Mouse (Mus musculus) T-helper 17 cell (primary cell): ENCODE data around the gene Schip1.

Experiments used
- in situ Hi-C, 2 experiments: fragments of 300-600 bp; cut with MboI, MseI; formaldehyde crosslinking; loops; 1 replicate in 1 of 2; 2 replicates in 1 of 2; pipeline ENCODE4 v1.15.1; 2025; ENCODE audit warnings: high pct_unique_total_duplicates in 2 of 2

Gene Schip1

DNA sequence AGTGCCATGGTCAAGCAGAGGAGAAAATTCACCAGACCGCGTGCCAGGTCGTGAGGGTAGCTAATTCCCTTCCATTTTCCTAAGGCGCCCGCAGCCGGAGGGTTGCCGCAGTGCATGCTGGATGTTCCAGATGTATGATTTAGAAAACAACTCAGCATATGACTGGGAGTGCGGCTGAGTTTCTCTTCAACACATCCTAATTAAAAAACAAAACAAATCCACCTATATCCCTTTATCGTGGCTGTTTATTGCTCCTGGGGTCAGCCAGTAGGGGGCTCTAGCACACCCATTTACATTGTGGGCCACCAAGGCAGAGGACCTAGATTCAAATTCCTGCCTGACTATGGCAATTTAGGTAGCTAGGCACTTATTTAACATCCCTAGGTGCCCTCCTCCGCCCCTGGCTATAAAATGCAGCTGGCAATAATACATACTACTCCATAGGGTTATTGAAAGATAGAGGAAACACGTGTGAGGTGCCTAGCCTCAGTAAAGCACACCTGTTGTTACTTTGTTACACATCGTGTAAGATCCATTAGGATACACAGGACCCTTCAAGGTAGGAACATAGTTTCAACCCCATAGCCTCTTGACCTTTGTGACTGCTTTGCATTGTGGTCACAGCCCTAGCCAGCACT is 517.6 kb downstream of the Schip1 start:
- in situ Hi-C loops = no loop called here

DNA sequence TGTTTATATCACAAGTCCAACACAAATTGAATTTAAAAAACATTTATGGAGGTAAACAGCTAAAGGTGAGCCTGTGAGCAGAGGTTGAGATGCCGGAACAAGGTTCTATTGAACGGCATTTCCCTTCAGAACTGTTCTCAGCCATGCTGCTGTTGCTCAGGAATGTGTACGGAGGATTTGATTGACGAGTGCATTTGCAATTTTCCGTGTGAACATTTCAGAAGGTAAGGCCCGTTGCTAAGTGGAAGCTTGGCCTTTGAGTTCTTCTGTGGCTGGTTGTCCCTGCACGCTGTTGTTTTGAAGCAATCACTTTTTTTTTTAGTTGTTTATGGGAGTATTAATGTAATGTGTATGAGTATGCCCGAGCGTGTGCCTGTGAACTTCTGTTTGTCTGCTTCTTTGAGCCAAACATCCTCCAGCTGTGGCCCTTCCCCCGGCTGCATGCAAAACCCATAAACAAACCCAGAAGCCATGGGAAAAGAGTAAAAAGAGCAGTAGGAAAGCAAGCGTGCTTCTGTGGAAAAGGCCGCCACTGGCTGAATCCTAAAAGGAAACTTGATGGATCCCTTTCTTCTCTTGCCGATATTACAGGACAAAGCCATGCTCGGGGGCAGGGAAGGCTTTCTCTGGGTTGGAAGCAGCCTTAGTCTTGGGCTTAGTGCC is 518.6 kb downstream of the Schip1 start:
- in situ Hi-C loops = no loop called here

DNA sequence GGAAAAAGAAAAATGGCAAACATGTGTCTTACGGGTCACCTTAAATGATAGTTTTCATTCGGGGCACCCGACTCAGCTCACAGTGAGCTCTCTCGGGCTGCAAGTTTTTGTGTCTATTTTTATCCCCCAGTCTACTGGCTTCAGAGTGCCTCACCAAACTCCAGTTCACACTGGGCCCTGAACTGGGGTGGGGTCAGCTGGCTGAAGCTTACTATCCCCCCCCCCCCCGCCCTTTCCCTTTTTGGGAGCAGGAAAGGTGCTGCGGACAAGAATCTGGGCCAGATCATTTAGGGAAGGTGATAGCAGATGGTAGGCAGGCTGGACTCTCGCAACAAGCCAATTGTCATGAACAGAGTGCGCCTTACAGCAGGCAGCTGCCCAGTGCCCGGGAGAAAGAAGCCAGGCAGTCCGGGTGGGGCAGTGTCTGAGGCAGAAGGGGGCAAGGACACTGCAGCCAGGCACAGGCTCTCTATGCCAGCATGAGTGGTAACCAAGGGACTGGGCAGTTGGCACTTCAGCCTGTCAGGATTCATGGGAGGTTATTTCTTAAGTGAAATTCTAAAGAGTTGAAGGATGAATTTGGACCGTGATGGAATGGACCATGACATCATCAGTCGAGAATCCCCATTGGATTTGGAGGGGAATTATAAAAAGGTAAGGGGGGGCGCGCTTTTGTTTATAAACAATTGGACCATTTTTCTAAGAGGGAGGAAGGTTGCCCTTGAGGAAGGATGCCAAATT is 519.3 kb downstream of the Schip1 start:
- in situ Hi-C loops = no loop called here

DNA sequence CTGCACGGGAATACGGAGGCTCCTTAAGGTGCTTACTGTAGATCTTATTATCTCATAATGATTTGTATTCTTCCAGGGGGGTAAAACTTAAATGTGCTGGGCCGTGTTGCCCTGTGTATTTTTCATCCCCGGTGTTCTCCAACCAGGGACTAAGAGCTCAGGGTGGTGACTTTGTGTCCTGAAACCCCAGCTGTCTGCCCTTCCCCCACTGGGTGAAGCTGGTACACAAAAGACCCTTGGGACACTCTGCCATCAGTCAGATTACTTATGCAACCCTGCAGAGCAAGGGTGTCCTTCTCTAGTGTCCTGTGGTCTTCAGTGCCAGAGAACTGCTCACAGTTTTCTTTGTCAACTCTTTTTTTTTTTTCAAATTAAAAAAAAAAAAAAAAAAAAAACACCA is 520.6 kb downstream of the Schip1 start:
- in situ Hi-C loops = no loop called here

DNA sequence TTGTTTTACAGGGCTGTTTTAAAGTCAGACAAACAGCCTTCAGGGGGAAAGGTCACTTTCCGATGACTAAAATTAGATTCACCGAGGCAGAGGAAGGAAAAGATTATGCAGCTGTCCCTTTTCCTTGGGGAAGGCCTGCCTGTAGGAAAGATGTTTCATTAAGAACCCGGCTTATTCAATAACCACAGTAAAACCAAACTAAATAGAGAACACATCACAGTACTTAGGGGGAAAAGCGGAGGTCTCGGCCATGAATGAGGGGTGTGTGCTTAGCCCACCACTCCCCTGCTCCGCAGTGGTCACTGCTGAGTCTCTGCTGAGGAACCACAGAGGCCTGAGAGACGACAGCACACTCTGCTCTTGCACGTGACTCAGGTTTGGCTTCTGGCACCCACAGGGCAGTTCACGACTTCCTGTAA is 522.1 kb downstream of the Schip1 start:
- in situ Hi-C loops = no loop called here

DNA sequence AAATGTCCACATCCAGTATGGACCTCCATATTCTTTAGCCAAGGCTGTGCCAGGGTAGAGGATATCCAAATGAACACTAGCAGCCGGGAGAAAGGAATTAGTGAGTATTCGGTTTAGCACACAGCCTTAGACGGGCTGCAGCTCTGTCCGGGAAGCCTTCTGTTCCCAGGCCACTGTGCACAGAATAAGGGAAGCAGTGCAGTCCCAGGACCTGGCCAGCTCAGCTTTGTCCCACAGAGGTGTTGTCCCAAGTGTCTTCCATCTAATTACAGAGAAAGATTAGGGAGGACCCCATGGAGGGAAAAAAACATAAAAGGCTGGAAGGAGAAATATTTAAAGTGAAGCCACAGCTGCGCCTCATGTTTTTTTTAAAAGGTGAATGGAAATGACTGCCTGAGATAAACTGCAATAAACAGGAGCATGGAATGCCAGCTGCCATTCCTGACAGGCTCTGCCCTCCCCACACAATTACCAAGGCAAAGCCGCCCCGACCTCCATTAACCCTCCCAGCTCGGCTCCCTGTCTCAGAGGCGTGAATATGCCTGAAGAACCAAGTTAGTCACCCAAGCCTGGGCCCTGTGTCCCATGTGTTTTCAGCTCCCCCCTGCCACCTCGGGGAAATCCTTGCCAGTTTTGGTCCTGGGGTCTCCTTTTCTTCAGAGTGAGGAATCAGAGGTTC is 523.1 kb downstream of the Schip1 start:
- in situ Hi-C loops = no loop called here

DNA sequence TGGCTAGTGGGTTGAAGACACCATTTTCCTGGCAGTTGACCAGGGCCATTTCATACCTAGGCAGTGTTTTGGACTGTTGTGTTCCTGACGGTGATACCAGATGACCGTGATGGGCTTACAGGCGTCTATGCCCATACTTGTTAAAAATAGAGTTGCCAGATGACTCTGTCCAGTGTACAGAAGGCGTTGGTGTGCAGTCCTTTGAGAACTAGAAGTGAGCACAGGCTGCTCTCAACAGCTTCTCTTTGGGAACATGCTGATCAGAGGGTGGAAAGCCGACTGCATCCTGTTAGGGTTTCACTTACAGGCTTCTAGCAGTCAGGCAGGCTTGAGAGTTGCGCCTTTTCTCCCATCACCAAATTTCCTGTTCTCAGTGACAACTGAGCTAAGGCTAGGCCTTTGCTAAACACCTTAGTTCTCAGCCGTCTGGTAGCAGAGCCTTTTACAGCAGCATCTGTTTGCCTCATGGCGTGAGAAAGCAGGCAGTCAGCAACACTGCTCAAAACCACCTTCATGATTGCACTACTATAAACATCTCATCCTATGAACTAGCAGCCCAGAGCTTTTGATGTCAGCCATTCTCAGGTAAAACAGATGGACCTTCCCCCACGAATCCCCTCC is 524.7 kb downstream of the Schip1 start:
- in situ Hi-C loops = no loop called here

DNA sequence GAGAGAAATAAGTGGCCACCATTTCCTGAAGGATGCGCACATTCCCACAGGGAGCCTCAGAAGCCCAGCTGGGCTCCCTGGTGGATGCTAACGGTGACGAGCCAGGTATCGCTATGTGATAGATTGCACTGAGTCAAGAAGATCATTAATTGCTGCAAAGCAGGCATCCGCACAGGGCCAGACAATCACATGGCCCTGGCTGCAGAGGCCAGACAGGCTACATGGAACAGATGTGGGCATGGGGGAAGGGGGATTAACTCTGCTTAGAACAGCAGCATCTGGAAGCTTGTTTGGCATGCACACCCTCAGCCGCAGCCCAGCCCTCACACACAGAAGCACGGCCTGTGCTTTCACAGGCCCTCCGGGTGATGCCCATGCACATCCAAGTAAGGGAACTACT is 525.8 kb downstream of the Schip1 start:
- in situ Hi-C loops = no loop called here

DNA sequence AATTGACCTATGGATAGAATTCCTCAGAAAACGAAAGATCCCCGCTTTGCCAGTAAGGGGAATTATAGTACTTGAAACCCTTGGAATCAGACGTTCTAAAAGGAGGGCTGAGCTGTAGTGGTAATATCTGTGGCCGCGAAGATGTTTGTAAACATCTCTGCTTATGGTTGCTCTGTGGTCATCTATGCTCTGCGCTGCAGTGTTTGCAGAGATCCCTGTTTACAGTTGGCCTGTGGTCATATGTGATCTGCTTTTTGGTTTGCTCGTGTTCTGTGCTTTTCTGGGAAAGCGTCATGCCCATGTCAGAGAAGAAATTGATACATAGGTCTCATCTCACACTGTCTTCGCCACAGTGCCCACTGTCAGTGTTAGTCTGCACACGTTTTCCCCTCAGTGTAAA is 528.0 kb downstream of the Schip1 start:
- in situ Hi-C loops = no loop called here

DNA sequence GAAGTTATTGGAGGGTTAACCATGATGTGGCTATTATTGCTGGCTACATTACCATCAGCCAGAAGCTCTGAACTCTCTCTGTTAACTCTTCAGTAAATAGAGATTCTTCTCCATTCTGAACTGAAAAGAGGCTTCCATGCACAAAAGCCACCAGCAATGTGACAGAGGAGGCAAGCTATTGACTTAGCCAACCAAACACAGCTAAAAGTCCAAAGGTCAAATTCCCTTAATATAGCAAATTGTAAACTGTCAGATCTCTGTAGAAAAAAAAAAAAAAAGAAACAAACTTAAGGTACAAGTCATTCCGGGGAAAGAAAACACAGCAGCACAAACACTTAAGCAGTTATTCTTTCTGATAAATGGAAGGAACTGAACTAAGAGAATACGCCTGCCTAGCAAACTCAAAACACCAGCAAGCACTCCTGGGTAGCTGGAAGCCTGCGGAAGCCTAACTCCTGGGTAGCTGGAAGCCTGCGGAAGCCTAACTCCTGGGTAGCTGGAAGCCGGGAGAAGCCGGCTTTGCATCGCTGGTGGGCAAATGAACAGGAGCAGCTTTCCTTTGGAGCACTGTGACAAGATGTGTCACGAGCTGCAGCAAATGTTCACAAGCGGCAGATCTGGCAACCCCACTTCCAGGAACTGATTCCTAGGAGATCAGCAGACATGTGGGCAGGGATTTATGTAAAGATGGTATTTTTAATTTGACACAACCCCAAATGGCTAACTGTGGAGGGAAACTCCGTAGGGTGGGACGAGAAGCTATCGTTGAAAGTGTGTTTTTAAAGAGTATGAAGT is 528.7 kb downstream of the Schip1 start:
- in situ Hi-C loops = no loop called here

DNA sequence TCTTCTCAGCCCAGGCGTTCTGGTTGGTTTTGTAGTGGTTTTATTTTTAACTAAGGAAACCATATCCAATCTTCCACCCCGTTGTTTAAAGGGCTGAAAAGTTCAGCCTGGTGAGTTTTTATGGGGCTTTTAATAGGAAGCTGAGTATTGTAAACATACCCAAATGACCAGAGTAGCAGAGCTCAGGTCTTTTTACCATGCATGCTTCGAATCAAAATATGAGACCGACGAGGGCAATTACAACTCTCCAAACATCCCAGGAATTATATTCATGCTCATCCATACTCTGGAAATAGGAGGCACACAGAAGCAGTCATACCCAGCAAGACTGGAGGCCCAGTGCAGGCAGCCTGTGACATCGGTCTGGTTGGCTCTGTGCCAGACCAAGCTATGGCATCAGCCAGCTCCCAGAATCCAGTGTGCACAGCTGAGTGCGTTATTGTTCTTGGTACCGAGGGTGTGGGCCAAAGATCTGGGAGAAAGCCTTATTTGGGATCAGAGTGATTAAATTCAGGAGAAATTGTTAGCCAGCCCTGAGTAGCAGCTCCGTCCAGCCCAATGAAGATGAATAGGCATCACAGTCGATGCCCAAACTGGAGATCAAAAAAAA is 530.8 kb downstream of the Schip1 start:
- in situ Hi-C loops = no loop called here

DNA sequence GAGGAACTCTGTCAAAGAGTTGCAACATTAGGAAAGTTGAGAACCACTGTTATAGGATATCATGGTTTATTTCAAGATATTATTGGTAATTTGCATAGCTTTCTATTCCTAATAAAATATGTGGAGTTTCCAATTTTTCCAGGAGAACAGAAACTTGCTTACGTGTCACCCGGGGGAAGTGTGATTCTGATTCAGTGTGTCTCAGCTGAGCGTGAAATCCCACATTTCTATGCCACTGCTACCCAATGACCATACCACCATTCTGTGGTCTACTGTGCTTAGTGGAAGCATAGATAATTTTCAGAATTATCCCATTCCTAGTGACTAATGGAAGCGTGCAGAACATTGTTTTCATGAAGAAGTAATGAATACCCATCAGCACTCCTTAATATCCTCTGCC is 532.3 kb downstream of the Schip1 start:
- in situ Hi-C loops = no loop called here

DNA sequence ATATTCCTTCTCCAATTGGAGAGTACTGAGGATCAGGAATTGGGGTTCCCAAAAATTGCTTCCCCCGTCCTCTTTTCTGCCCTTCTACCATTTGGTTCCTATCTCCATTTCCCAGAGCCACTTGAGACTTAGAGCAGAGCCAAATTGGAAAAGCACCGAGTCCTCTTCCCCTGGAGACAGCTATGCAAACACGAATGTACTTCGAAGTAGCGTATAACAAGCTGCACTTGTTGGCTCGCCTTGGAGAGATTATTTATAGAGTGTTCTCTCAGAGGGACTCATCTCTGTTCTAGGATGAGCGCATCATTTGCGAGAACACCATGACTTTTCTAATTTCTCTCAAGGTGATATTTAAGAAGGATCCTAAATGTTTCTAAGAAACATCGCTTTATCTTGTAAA is 538.3 kb downstream of the Schip1 start:
- in situ Hi-C loops = loop anchor here in 1 of 2 experiments (25.0 kb wide), 1 partner anchor 1616 kb away; the partner anchor contains the start of genes Rsrc1 and Shox2

DNA sequence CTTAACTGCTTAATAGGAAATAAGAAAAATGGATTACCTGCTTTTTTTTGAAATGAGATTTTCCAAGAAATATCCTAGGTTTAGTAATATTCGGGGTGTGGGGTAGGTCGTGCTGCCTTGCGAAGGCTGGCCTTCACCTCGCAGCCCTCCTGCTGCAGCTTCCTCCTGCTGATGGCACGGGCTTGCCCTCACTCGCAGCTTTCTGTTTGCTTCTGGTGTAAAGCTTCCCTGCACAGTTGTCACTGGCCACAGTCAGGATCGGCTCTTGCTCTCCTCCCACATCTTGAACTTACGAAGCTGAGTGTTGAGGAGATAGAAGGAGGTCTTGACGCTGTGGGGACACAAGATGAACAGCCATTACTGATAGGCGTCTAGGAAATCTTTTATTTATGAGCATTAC is 539.9 kb downstream of the Schip1 start:
- in situ Hi-C loops = loop anchor here in 1 of 2 experiments (25.0 kb wide), 1 partner anchor 1617 kb away; the partner anchor contains the start of genes Rsrc1 and Shox2

DNA sequence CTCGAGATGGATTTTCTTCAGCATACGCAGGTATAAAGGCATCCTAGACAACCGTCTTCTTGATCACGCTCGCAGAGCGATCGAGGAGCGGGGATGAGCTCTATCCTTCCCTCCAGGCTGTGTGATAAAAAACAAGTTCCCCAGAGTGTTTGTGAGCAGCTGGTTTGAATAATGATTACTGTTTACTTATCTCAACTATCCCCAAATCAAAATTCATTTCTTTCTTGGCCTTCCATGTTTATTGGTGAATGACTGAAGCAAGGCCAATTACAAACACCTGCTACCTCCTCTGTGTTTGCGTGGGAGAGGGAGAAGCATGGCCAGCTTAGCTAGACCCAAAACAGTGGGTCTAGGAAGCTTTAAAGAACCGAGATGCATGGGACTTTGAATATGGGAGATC is 540.4 kb downstream of the Schip1 start:
- in situ Hi-C loops = loop anchor here in 1 of 2 experiments (25.0 kb wide), 1 partner anchor 1618 kb away; the partner anchor contains the start of genes Rsrc1 and Shox2

DNA sequence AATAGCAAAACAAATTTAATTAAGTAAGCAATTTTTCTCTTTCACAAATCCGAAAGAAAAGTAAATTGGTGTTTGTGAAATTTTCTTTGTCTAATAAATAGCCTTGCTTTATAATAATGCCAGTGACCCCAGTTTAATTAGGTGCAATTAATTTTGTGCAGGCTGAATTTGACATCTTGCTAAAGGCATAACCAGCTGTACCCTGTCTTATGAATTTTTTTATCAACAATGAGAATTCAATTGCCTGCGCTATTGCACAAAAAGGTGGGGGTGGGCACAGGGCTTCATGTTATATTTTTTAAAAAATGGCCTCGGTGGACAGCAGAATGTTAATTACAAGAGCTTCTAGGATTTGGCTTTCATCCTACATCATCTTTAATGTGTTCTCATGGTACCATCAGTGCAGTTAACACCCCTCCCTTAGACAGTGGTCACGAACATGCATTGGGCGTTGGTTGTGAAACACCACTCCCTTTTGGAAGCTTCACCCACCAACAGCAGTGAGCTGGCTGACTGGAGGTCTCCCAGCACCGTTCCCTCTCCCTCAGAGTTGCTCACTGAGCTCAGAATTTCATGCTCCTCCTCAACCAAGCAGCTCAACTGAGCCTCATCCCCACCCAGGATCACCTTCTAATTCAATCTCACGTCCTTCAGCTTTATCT is 541.5 kb downstream of the Schip1 start:
- in situ Hi-C loops = loop anchor here in 1 of 2 experiments (25.0 kb wide), 1 partner anchor 1619 kb away; the partner anchor contains the start of genes Rsrc1 and Shox2

DNA sequence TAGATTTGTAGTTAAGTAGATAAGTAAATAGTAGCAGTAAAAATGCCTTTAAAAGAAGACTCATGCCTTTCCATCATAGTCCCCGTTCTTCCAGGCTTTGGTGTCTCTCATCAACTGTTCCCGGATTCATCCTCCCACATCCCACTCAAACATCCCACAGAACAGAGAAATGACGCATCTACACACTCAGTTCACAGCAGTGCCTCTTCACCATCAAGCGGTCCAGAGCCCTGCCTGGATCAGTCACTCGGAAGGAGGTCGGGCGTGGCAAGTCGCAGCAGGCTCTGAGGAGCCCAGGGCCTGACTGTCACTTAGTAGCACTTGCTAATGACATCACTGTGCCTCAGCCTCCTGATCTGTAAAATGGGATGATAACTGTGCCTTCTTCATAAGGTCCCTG is 542.1 kb downstream of the Schip1 start:
- in situ Hi-C loops = loop anchor here in 1 of 2 experiments (25.0 kb wide), 1 partner anchor 1619 kb away; the partner anchor contains the start of genes Rsrc1 and Shox2

DNA sequence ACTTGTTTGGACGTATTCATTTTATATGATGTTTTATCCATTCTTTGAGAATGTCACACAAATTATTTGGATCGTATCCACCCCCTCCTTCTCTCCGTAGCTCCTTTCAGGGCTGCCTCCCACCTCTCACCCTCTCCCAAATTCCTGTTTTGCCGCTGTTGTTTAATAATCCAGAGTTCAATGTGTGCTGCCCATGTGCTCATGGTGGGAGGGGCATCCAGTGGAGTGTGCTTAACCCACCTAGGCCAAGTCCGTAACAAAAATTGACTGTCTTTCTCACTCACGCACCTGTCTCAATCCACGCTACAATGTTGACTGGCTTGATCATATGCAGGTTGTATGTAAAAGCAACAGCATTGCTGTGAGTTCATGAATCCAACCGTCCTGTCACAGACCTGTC is 542.7 kb downstream of the Schip1 start:
- in situ Hi-C loops = loop anchor here in 1 of 2 experiments (25.0 kb wide), 1 partner anchor 1620 kb away; the partner anchor contains the start of genes Rsrc1 and Shox2

DNA sequence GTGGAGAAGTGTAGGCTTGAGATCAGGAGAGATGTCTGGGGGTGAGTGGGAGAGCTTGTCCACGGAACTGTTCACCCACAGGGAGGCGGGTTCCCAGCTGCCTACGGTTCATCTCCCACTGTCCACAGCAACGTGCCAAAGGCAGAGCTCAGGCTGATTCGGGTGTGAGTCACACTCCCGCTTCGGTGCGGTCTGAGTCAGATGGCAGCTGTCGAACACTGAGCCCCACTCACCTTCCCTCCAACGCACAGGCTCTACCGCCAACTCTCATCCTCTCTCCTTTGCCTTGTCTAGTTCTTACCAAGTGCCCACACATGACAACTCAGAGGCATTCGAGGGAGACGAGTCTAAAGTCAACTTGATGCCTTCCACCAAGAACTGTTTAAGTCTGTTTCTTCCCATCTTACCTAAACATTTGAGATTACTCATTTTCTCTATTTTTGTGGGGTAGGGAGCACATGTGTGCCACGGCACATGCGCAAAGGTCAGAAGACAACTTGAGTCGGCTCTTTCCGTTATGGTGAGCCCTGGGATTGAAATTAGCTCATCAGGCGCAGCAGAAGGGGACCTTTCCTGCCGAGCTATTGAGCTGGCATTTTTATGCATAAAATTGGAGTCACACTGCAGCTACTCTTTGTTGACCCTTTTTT is 544.4 kb downstream of the Schip1 start:
- in situ Hi-C loops = loop anchor here in 1 of 2 experiments (25.0 kb wide), 1 partner anchor 1622 kb away; the partner anchor contains the start of genes Rsrc1 and Shox2
